Mouse (Mus musculus) neural tube, embryonic 13.5 days (tissue): ENCODE data around the gene Tns3. TPM values are rescaled to one million over a fixed set of nuclear protein-coding genes. Genes with fewer than 3 reads are reported as not detected.
"Not testable (repeated sequence)": the region's sequence is repeated elsewhere in the genome, so short reads cannot be mapped to it uniquely, and the experiment has no call there.

Experiments
- ATAC-seq: fragments of 200-750 bp; cut with Nextera tagmentation; 2 replicates; pipeline ENCODE4 v1.8.0; 2017; ENCODE audit warnings: low read depth, mild to moderate bottlenecking, moderate TSS enrichment, moderate library complexity
- H3K27ac ChIP-seq: fragments of 300-500 bp; sonication (generic); replicated peaks from 2 replicates; pipeline ENCODE4 v1.5.1; 2015; ENCODE audit warnings: moderate library complexity, mild to moderate bottlenecking, inconsistent platforms
- H3K27me3 ChIP-seq: fragments of 300-500 bp; sonication (generic); 2 replicates; pipeline ENCODE4 v1.6.1; 2015; ENCODE audit warnings: mild to moderate bottlenecking, inconsistent platforms
- H3K36me3 ChIP-seq: fragments of 300-500 bp; sonication (generic); 2 replicates; pipeline ENCODE4 v1.6.1; 2015; ENCODE audit warnings: mild to moderate bottlenecking, inconsistent platforms
- H3K4me1 ChIP-seq: fragments of 300-500 bp; sonication (generic); replicated peaks from 2 replicates; pipeline ENCODE4 v1.6.1; 2015; ENCODE audit warnings: inconsistent platforms
- H3K4me2 ChIP-seq: fragments of 300-500 bp; sonication (generic); 2 replicates; pipeline ENCODE4 v1.6.1; 2015; ENCODE audit warnings: inconsistent platforms, mild to moderate bottlenecking, moderate library complexity
- H3K4me3 ChIP-seq: fragments of 300-500 bp; sonication (generic); 2 replicates; pipeline ENCODE4 v1.5.1; 2015; ENCODE audit warnings: mild to moderate bottlenecking, inconsistent platforms
- H3K9ac ChIP-seq: fragments of 300-500 bp; sonication (generic); 2 replicates; pipeline ENCODE4 v1.6.1; 2015; ENCODE audit warnings: moderate library complexity, mild to moderate bottlenecking, inconsistent platforms
- H3K9me3 ChIP-seq: fragments of 300-500 bp; sonication (generic); 2 replicates; pipeline ENCODE4 v1.6.1; 2016; ENCODE audit warnings: inconsistent platforms
- WGBS: fragments of 180-500 bp; shearing (Covaris S2); methylation state at CpG from one replicate; pipeline ENCODE4 v1.1.7; 2015; 5-methylcytosine and 5-hydroxymethylcytosine counted together
- polyA plus RNA-seq: library from polyadenylated mRNA; unstranded; fragments of >200 nt; fragmentation: Nextera tagmentation; extraction: Ambion mirVana; gene quantifications from 2 replicates; pipeline ENCODE4 v1.2.1, GENCODE M21; 2015

Gene Tns3
- polyA plus RNA-seq, 1 experiment from 2014 or later, result 7.9 TPM

DNA sequence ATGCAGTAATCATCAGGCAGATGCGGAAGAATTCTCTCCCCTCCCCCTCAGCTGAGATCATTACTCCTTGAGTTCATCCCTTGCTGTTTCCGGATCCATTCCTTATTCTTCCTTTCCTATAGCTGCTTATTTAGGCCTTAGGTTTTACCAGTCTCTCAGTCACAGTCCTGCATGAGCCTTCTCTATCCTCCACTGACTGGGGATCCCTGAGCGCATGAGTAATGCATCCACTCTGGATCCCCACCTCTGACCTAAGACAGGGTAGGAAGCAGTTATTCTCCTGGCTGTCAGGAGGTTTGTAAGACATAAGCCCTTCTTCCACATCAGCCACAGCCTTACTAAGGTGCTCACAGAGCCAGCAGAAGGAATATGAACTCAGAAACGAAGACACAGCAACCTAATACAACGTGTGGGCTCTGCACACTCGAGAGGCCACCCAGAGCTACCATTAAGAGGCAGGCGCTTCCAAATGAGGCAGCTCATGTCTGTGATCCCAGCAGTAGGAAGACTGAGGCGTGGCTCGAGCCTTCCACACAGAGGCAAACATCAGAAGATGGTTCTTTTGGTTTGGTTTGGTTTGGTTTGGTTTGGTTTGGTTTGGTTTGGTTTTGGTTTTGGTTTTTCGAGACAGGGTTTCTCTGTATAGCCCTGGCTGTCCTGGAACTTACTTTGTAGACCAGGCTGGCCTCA lies 38.3 kb downstream of the Tns3 start:
- H3K27ac ChIP-seq, result no peak overlapping the region
- WGBS, result 66% methylated on average over 10 of the region's 10 CpGs
- peaks cover 53% of the 10 kb centered on the region for H3K4me1 ChIP-seq
- H3K9ac ChIP-seq, result no peak overlapping the region
- ATAC-seq, result no peak
- H3K4me2 ChIP-seq, result no peak overlapping the region
- H3K9me3 ChIP-seq, result no peaks in the 10 kb centered on the region
- H3K4me3 ChIP-seq, result no peak overlapping the region
- no peaks in the 10 kb centered on the region for H3K36me3 ChIP-seq
- peaks cover 6% of the 10 kb centered on the region; the same call in 1 of the 2 replicates for H3K27me3 ChIP-seq

- no peak for ATAC-seq
- Histone ChIP-seq H3K4me1 (peaks cover 53% of the 10 kb centered on the region), H3K27ac (no peak overlapping the region), H3K4me3 (no peak overlapping the region), H3K9ac (no peak overlapping the region), H3K9me3 (no peaks in the 10 kb centered on the region), H3K36me3 (no peaks in the 10 kb centered on the region), H3K27me3 (peaks cover 6% of the 10 kb centered on the region; the same call in 1 of the 2 replicates), H3K4me2 (peak overlapping the region; percentile 97; the same call in 1 of the 2 replicates)
- WGBS, result 29% methylated on average over 6 of the region's 6 CpGs
Observed at GRCm38 (mm10) chr11:8625451-8625850, 38.9 kb downstream of the Tns3 start.

DNA sequence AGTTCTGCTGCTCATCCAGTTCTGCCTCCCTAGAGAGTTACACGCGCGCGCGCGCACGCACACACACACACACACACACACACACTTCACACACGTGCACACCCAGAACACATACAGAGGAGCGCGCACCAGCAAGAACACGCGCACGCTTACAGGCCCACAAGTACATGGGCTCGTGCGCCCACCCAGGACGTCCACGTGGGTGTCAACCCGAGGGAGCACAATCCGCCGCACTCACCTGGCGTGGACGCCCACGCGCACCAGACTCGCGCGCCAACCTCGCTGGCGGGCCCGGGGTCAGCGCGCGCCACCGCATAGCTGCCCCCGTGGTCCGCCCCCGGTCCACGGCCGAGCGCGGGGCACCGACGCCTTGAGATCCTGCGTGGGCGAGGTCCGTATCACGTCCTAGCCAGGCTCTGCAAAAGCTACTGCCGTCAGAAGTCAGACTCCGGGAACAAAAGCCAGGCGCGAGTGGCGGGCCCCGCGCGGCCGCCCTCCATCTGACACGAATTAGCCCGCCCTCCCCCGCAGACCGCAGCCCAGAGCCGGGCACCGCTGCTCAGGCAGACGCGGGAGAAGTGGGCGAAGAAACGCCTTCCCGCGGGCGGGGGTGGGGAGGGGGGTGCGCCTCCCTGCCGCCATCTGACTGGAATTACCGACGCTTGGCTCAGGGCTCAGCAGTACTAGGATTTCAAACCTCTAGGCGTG lies 40.0 kb downstream of the Tns3 start:
- Histone ChIP-seq H3K4me3 (peak overlapping the region; percentile 65), H3K27me3 (peaks cover 6% of the 10 kb centered on the region; the same call in 1 of the 2 replicates), H3K9me3 (no peaks in the 10 kb centered on the region), H3K9ac (peak overlapping the region; percentile 83), H3K27ac (no peak overlapping the region; the same call in 1 of the 2 replicates), H3K36me3 (no peaks in the 10 kb centered on the region), H3K4me2 (peak overlapping the region; percentile 97), H3K4me1 (peaks cover 53% of the 10 kb centered on the region)
- peak; percentile 82 for ATAC-seq
- under 1% methylated on average over 74 of the region's 74 CpGs for WGBS

- 0 out of 2 replicates have a peak, but pooled peaks have one; percentile 1 for ATAC-seq
- no peak overlapping the region for H3K27ac ChIP-seq
- H3K9ac ChIP-seq, result peak overlapping the region; percentile 83
- H3K4me1 ChIP-seq, result peaks cover 48% of the 10 kb centered on the region
- peak overlapping the region; percentile 65 for H3K4me3 ChIP-seq
- H3K9me3 ChIP-seq, result no peaks in the 10 kb centered on the region
- WGBS, result 10% methylated on average over 20 of the region's 20 CpGs
- peak overlapping the region; percentile 97 for H3K4me2 ChIP-seq
- H3K36me3 ChIP-seq, result no peaks in the 10 kb centered on the region
- peaks cover 6% of the 10 kb centered on the region; the same call in 1 of the 2 replicates for H3K27me3 ChIP-seq
Observed at GRCm38 (mm10) chr11:8623852-8624178, 40.5 kb downstream of the Tns3 start.

DNA sequence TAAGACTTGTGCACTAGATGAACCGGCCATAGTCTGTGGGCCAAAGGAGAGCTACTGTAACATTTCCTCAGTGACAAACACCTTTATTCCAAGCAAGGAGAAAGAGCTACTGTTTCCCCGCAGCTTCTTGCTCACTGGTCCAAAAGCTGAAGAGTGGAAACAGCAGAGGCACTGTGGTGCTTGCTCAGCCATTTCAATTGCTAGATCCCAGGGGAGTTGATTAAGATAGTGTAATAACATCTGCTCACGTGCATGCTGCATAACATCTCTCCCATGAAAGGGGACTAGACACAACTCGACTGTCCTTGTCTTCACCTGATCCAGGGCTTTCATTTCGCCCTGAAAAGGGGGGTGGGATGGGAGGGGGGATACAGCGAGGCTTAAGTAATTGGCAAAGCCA lies 41.7 kb downstream of the Tns3 start:
- H3K9ac ChIP-seq, result no peak overlapping the region
- H3K4me3 ChIP-seq, result no peak overlapping the region
- H3K27ac ChIP-seq, result no peak overlapping the region
- peaks cover 46% of the 10 kb centered on the region for H3K4me1 ChIP-seq
- peak overlapping the region; percentile 97 for H3K4me2 ChIP-seq
- H3K27me3 ChIP-seq, result peaks cover 6% of the 10 kb centered on the region; the same call in 1 of the 2 replicates
- ATAC-seq, result 0 out of 2 replicates have a peak, but pooled peaks have one; percentile 20
- WGBS, result 38% methylated on average over 6 of the region's 6 CpGs
- no peaks in the 10 kb centered on the region for H3K36me3 ChIP-seq
- H3K9me3 ChIP-seq, result no peaks in the 10 kb centered on the region

GRCm38 (mm10) chr11:8619111-8619510 lies 45.2 kb downstream of the Tns3 start:
- H3K4me1 ChIP-seq, result peaks cover 25% of the 10 kb centered on the region
- not testable (repeated sequence) for H3K4me3 ChIP-seq, H3K36me3 ChIP-seq, H3K27me3 ChIP-seq, H3K27ac ChIP-seq, H3K4me2 ChIP-seq, H3K9me3 ChIP-seq, ATAC-seq, H3K9ac ChIP-seq
- 86% methylated on average over 6 of the region's 7 CpGs for WGBS

DNA sequence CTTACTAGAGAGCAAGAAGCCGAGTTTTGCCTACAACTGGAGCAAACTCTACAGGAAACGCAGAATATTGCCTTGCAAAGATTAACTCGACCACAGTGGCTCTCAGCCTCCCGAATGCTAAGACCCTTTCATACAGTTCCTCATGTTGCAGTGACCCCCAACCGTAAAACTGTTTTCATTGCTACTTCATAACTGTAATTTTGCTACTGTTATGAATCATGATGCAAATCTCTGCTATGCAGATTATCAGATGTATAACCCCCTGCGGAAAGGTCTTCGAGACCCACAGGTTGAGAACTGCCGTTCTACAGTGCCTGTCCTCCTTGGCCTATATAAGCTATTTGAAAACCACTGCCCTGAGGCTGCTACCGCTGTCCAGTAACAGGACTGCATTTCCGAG lies 46.0 kb downstream of the Tns3 start:
- Histone ChIP-seq H3K27ac (no peak overlapping the region), H3K4me3 (no peak overlapping the region), H3K9me3 (no peaks in the 10 kb centered on the region), H3K27me3 (no peaks in the 10 kb centered on the region; the same call in 1 of the 2 replicates), H3K4me2 (no peak overlapping the region), H3K9ac (no peak overlapping the region), H3K36me3 (no peaks in the 10 kb centered on the region), H3K4me1 (peaks cover 17% of the 10 kb centered on the region)
- ATAC-seq, result no peak
- WGBS, result 74% methylated on average over 10 of the region's 10 CpGs

- no peaks in the 10 kb centered on the region; the same call in 1 of the 2 replicates for H3K36me3 ChIP-seq
- no peak for ATAC-seq
- 71% methylated on average over 12 of the region's 12 CpGs for WGBS
- no peak overlapping the region for H3K9ac ChIP-seq
- no peaks in the 10 kb centered on the region for H3K9me3 ChIP-seq
- peaks cover 4% of the 10 kb centered on the region; the same call in 1 of the 2 replicates for H3K4me1 ChIP-seq
- no peak overlapping the region for H3K4me2 ChIP-seq
- no peak overlapping the region for H3K27ac ChIP-seq
- no peak overlapping the region for H3K4me3 ChIP-seq
- no peaks in the 10 kb centered on the region for H3K27me3 ChIP-seq
Observed at GRCm38 (mm10) chr11:8615436-8615835, 48.9 kb downstream of the Tns3 start.

GRCm38 (mm10) chr11:8610456-8610855 lies 53.9 kb downstream of the Tns3 start:
- no peaks in the 10 kb centered on the region; the same call in 1 of the 2 replicates for H3K4me1 ChIP-seq
- H3K27ac ChIP-seq, result no peak overlapping the region
- H3K9ac ChIP-seq, result no peak overlapping the region
- WGBS, result 74% methylated on average over 7 of the region's 7 CpGs
- no peaks in the 10 kb centered on the region; the same call in 1 of the 2 replicates for H3K36me3 ChIP-seq
- H3K27me3 ChIP-seq, result no peaks in the 10 kb centered on the region
- 0 out of 2 replicates have a peak, but pooled peaks cover 3% of the 10 kb centered on the region for H3K9me3 ChIP-seq
- no peak overlapping the region for H3K4me3 ChIP-seq
- no peak for ATAC-seq
- H3K4me2 ChIP-seq, result no peak overlapping the region

DNA sequence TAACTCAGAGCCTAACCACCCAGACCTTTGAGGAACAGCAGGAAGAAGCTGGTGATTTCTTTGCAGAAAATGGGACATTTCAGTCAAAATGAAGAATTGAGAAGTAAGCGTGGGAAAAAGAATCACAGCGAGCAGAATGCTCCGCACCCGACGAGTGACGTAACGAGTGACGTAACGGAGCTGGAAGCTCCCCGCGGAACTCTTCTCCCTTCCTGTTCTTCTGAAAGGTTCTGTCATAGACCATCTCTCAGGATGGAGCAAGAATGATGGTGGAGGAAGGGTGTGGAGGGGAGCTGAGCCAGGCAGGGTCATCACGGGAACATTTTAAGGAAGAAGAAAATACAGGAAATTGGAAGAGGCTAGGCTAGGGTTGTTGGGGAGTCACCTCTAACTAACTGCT lies 54.5 kb downstream of the Tns3 start:
- ATAC-seq, result no peak
- Histone ChIP-seq H3K9me3 (0 out of 2 replicates have a peak, but pooled peaks cover 3% of the 10 kb centered on the region), H3K27me3 (no peaks in the 10 kb centered on the region), H3K27ac (no peak overlapping the region), H3K36me3 (no peaks in the 10 kb centered on the region; the same call in 1 of the 2 replicates), H3K4me2 (no peak overlapping the region), H3K9ac (no peak overlapping the region), H3K4me3 (no peak overlapping the region), H3K4me1 (no peaks in the 10 kb centered on the region)
- 88% methylated on average over 12 of the region's 12 CpGs for WGBS

- Histone ChIP-seq H3K27ac (no peak overlapping the region), H3K36me3 (no peaks in the 10 kb centered on the region), H3K4me1 (no peaks in the 10 kb centered on the region), H3K27me3 (no peaks in the 10 kb centered on the region), H3K4me3 (no peak overlapping the region), H3K9ac (no peak overlapping the region), H3K9me3 (0 out of 2 replicates have a peak, but pooled peaks cover 3% of the 10 kb centered on the region), H3K4me2 (no peak overlapping the region)
- WGBS, result 86% methylated on average over 1 of the region's 1 CpGs
- ATAC-seq, result no peak
Observed at GRCm38 (mm10) chr11:8607123-8607522, 57.2 kb downstream of the Tns3 start.
